ENCODE assay signal across 21 mouse cellular contexts in genomic region chr5:43910006-43910405, GRCm38 (mm10). TPM values are rescaled to one million over a fixed set of nuclear protein-coding genes. Genes with fewer than 3 reads are reported as not detected.
"Had no signal": no experiment of that assay in that cellular context is flagged by ENCODE, and none has a peak within 500 bp of the region (broad histone marks: within the 10 kb centered on the region; RNA-seq: fewer than 3 reads in every experiment).

No protein-coding gene starts in this region.

- H3K4me2 ChIP-seq: limb, embryonic 12.5 days; limb, embryonic 15.5 days; liver, embryonic 12.5 days; liver, embryonic 15.5 days; midbrain, embryonic 12.5 days; midbrain, embryonic 15.5 days; neural tube, embryonic 13.5 days had no signal

- H3K27me3 ChIP-seq: limb, embryonic 12.5 days; limb, embryonic 15.5 days; liver, embryonic 12.5 days; liver, embryonic 15.5 days; midbrain, embryonic 12.5 days; midbrain, embryonic 15.5 days; neural tube, embryonic 13.5 days had no signal

- H3K9ac ChIP-seq: limb, embryonic 12.5 days; limb, embryonic 15.5 days; liver, embryonic 12.5 days; liver, embryonic 15.5 days; midbrain, embryonic 12.5 days; midbrain, embryonic 15.5 days; neural tube, embryonic 13.5 days had no signal

- H3K4me3 ChIP-seq: limb, embryonic 12.5 days; limb, embryonic 15.5 days; liver, embryonic 12.5 days; liver, embryonic 15.5 days; midbrain, embryonic 12.5 days; midbrain, embryonic 15.5 days; myocyte; neural tube, embryonic 13.5 days had no signal

- H3K4me1 ChIP-seq: limb, embryonic 12.5 days; limb, embryonic 15.5 days; liver, embryonic 12.5 days; liver, embryonic 15.5 days; midbrain, embryonic 12.5 days; midbrain, embryonic 15.5 days; neural tube, embryonic 13.5 days had no signal

- H3K9me3 ChIP-seq: limb, embryonic 12.5 days; limb, embryonic 15.5 days; liver, embryonic 12.5 days; liver, embryonic 15.5 days; midbrain, embryonic 12.5 days; midbrain, embryonic 15.5 days; neural tube, embryonic 13.5 days had no signal

- H3K27ac ChIP-seq: hindbrain, postnatal 0 days; limb, embryonic 12.5 days; limb, embryonic 15.5 days; liver, embryonic 12.5 days; liver, embryonic 15.5 days; midbrain, embryonic 12.5 days; midbrain, embryonic 15.5 days; neural tube, embryonic 13.5 days had no signal

- ATAC-seq: hindbrain, postnatal 0 days; inflammation-experienced regulatory T-cells, adult 6 months; liver, embryonic 12.5 days; midbrain, embryonic 15.5 days had no signal

- DNase-seq: kidney, postnatal 14 days; left cerebral cortex, postnatal 4 days; lung, adult 2 months; lung, postnatal 14 days; lung, postnatal 4 days; retina, postnatal 1 day; right cerebral cortex, postnatal 25 days; thymus, adult 2 months; thymus, postnatal 14 days; thymus, postnatal 4 days had no signal

- H3K36me3 ChIP-seq: limb, embryonic 12.5 days; limb, embryonic 15.5 days; liver, embryonic 12.5 days; liver, embryonic 15.5 days; midbrain, embryonic 12.5 days; midbrain, embryonic 15.5 days; neural tube, embryonic 13.5 days had no signal

RNA-seq across cellular contexts. Expression of gene Gm7879, which starts 2.9 kb away (rescaled TPM):
- polyA plus RNA-seq: midbrain, embryonic 12.5 days; neural tube, embryonic 13.5 days; spleen, adult 2 months had no signal
